Mouse (Mus musculus): Measurements from ENCODE around the gene 1700067K01Rik. TPM values are rescaled to one million over a fixed set of nuclear protein-coding genes. Genes with fewer than 3 reads are reported as not detected.

1700067K01Rik gene
- total and polyA plus RNA-seq, 3 experiments, result 0.53 to 0.69 TPM; not detected in 1

GRCm38 (mm10) chr8:84032777-84033176 lies 31.5 kb downstream of the 1700067K01Rik start:
- TF ChIP-seq JUND (IDR thresholded peaks at IDR 0.05; ENCODE audit: low read depth, low read length) (no peak), CHD1 (IDR thresholded peaks at IDR 0.05; ENCODE audit: low read depth, low read length) (no peak), HCFC1 (IDR thresholded peaks at IDR 0.05; ENCODE audit: low read depth, low read length) (no peak), ZMIZ1 (IDR thresholded peaks at IDR 0.05; ENCODE audit: low read depth, low read length) (no peak), POLR2A (IDR thresholded peaks at IDR 0.05; ENCODE audit: control insufficient read depth in 1 of 2, insufficient read depth in 1 of 2, low read depth in 1 of 2, low read length in 2 of 2, poor library complexity in 1 of 2) (no peak), ZKSCAN1 (IDR thresholded peaks at IDR 0.05; ENCODE audit: low read depth, low read length) (no peak), MYC (IDR thresholded peaks at IDR 0.05; ENCODE audit: low read depth, low read length) (no peak)
- H3K27ac ChIP-seq (ENCODE audit: control insufficient read depth, low read depth, low read length), result no peak overlapping the region
- no peaks in the 10 kb centered on the region for H3K27me3 ChIP-seq (ENCODE audit: control insufficient read depth in 1 of 2, insufficient read depth in 2 of 2, low read length in 2 of 2)
- no peak overlapping the region for H3K4me3 ChIP-seq (ENCODE audit: control insufficient read depth in 1 of 2, insufficient read depth in 1 of 2, low read depth in 2 of 2, low read length in 2 of 2)
- no peaks in the 10 kb centered on the region for H3K9me3 ChIP-seq (replicated peaks; ENCODE audit: insufficient read depth, low read length)
- DNase-seq (ENCODE audit: low read depth, low spot score), result no peak
- no peaks in the 10 kb centered on the region for H3K4me1 ChIP-seq (ENCODE audit: control insufficient read depth in 1 of 2, insufficient read depth in 2 of 2, low read length in 2 of 2)
- H3K9ac ChIP-seq (ENCODE audit: control insufficient read depth, low read depth, low read length, poor library complexity, severe bottlenecking), result no peak overlapping the region
- no peaks in the 10 kb centered on the region for H3K79me2 ChIP-seq (ENCODE audit: control insufficient read depth, insufficient read depth, low read length, poor library complexity)
- H3K36me3 ChIP-seq (ENCODE audit: control insufficient read depth in 1 of 2, insufficient read depth in 2 of 2, low read length in 2 of 2), result peaks cover 0 to 6% of the 10 kb centered on the region in 2 experiments; a peak in 2 of 4 replicates

DNA sequence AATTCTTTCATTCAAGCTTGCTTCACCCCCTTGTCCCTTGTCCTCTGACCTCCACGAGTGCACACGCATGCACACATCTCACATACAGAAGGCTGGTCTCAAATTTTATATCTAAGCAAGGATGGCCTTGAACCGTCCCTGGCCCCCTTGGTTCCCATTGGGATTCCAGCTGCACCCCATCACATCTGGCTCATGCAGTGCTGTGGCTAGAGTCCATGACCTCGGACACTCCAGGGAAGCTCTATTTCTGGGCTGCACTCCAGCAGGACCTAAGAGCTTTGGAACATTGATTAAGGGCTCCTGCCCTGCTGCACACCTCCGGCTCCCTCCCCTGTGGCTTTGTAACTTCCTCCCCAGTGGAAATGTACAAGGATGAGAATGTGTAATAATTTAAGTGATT lies 36.7 kb downstream of the 1700067K01Rik start:
- H3K4me1 ChIP-seq (ENCODE audit: control insufficient read depth in 1 of 2, insufficient read depth in 2 of 2, low read length in 2 of 2), result peaks cover 0 to 12% of the 10 kb centered on the region in 2 experiments; a peak in 2 of 4 replicates
- no peak overlapping the region for H3K4me3 ChIP-seq (ENCODE audit: control insufficient read depth in 1 of 2, insufficient read depth in 1 of 2, low read depth in 2 of 2, low read length in 2 of 2)
- TF ChIP-seq BHLHE40 (IDR thresholded peaks at IDR 0.05; ENCODE audit: borderline replicate concordance, low read depth, low read length) (no peak), RAD21 (IDR thresholded peaks at IDR 0.05; ENCODE audit: low read depth, low read length) (no peak), MYB (IDR thresholded peaks at IDR 0.05; ENCODE audit: low read depth, low read length) (no peak), SMC3 (IDR thresholded peaks at IDR 0.05; ENCODE audit: low read depth, low read length) (no peak), POLR2A (IDR thresholded peaks at IDR 0.05; ENCODE audit: control insufficient read depth in 1 of 2, insufficient read depth in 1 of 2, low read depth in 1 of 2, low read length in 2 of 2, poor library complexity in 1 of 2) (no peak), MAZ (IDR thresholded peaks at IDR 0.05; ENCODE audit: low read depth, low read length) (no peak), TCF12 (IDR thresholded peaks at IDR 0.05; ENCODE audit: low read depth, low read length) (no peak), HCFC1 (IDR thresholded peaks at IDR 0.05; ENCODE audit: low read depth, low read length) (no peak), UBTF (IDR thresholded peaks at IDR 0.05; ENCODE audit: borderline replicate concordance, insufficient read depth, low read depth, low read length) (no peak), ZKSCAN1 (IDR thresholded peaks at IDR 0.05; ENCODE audit: low read depth, low read length) (no peak)
- H3K9me3 ChIP-seq (replicated peaks; ENCODE audit: insufficient read depth, low read length), result no peaks in the 10 kb centered on the region
- no peak overlapping the region for H3K27ac ChIP-seq (ENCODE audit: control insufficient read depth, low read depth, low read length)
- peaks cover 4 to 10% of the 10 kb centered on the region in 2 experiments; a peak in 3 of 4 replicates for H3K36me3 ChIP-seq (ENCODE audit: control insufficient read depth in 1 of 2, insufficient read depth in 2 of 2, low read length in 2 of 2)
- peaks cover 16% of the 10 kb centered on the region for H3K79me2 ChIP-seq (ENCODE audit: control insufficient read depth, insufficient read depth, low read length, poor library complexity)
- DNase-seq (ENCODE audit: low read depth, low spot score), result no peak
- no peaks in the 10 kb centered on the region for H3K27me3 ChIP-seq (ENCODE audit: control insufficient read depth in 1 of 2, insufficient read depth in 2 of 2, low read length in 2 of 2)
- no peak overlapping the region for H3K9ac ChIP-seq (ENCODE audit: control insufficient read depth, low read depth, low read length, poor library complexity, severe bottlenecking)

- peak; percentile 81 for DNase-seq (ENCODE audit: low read depth, low spot score)
- H3K4me1 ChIP-seq (ENCODE audit: control insufficient read depth in 1 of 2, insufficient read depth in 2 of 2, low read length in 2 of 2), result peaks cover 0 to 19% of the 10 kb centered on the region in 2 experiments; a peak in 3 of 4 replicates
- no peak overlapping the region for H3K27ac ChIP-seq (ENCODE audit: control insufficient read depth, low read depth, low read length)
- H3K27me3 ChIP-seq (ENCODE audit: control insufficient read depth in 1 of 2, insufficient read depth in 2 of 2, low read length in 2 of 2), result no peaks in the 10 kb centered on the region
- H3K9ac ChIP-seq (ENCODE audit: control insufficient read depth, low read depth, low read length, poor library complexity, severe bottlenecking), result no peak overlapping the region
- H3K9me3 ChIP-seq (replicated peaks; ENCODE audit: insufficient read depth, low read length), result no peaks in the 10 kb centered on the region
- H3K4me3 ChIP-seq (ENCODE audit: control insufficient read depth in 1 of 2, insufficient read depth in 1 of 2, low read depth in 2 of 2, low read length in 2 of 2), result no peak overlapping the region
- H3K79me2 ChIP-seq (ENCODE audit: control insufficient read depth, insufficient read depth, low read length, poor library complexity), result peaks cover 16% of the 10 kb centered on the region
- peaks cover 4 to 7% of the 10 kb centered on the region in 2 experiments; a peak in 3 of 4 replicates for H3K36me3 ChIP-seq (ENCODE audit: control insufficient read depth in 1 of 2, insufficient read depth in 2 of 2, low read length in 2 of 2)
- TF ChIP-seq UBTF (IDR thresholded peaks at IDR 0.05; ENCODE audit: borderline replicate concordance, insufficient read depth, low read depth, low read length), result no peak
- TF ChIP-seq SMC3 (IDR thresholded peaks at IDR 0.05; ENCODE audit: low read depth, low read length), result peak; percentile 77
- TF ChIP-seq MEF2A (IDR thresholded peaks at IDR 0.05; ENCODE audit: extremely low read depth, insufficient replicate concordance, low read depth, low read length, poor library complexity, severe bottlenecking), result no peak
- TF ChIP-seq ZC3H11A (IDR thresholded peaks at IDR 0.05; ENCODE audit: low read depth, low read length), result peak; percentile 45
- TF ChIP-seq ZKSCAN1 (IDR thresholded peaks at IDR 0.05; ENCODE audit: low read depth, low read length), result no peak
- no peak for TF ChIP-seq RCOR1 (IDR thresholded peaks at IDR 0.05; ENCODE audit: low read depth, low read length)
- TF ChIP-seq JUND (IDR thresholded peaks at IDR 0.05; ENCODE audit: low read depth, low read length), result no peak
- TF ChIP-seq MXI1 (IDR thresholded peaks at IDR 0.05; ENCODE audit: low read depth, low read length), result 0 out of 2 replicates have a peak, but pooled peaks have one; percentile 22
- TF ChIP-seq RAD21 (IDR thresholded peaks at IDR 0.05; ENCODE audit: low read depth, low read length), result peak; percentile 75
- TF ChIP-seq SIN3A (IDR thresholded peaks at IDR 0.05; ENCODE audit: low read length), result peak; percentile 47; the same call in 1 of the 2 replicates
- no peak for TF ChIP-seq MYC (IDR thresholded peaks at IDR 0.05; ENCODE audit: low read depth, low read length)
- peak; percentile 72 to 79 (median 75) for TF ChIP-seq CTCF (IDR thresholded peaks at IDR 0.05 in 2 of 3, conservative IDR thresholded peaks at IDR 0.05 in 1 of 3; ENCODE audit: control insufficient read depth in 1 of 3, insufficient read depth in 1 of 3, low read depth in 2 of 3, low read length in 3 of 3, poor library complexity in 1 of 3, severe bottlenecking in 1 of 3)
- no peak for TF ChIP-seq POLR2A (IDR thresholded peaks at IDR 0.05; ENCODE audit: control insufficient read depth in 1 of 2, insufficient read depth in 1 of 2, low read depth in 1 of 2, low read length in 2 of 2, poor library complexity in 1 of 2)
- no peak for TF ChIP-seq ELF1 (IDR thresholded peaks at IDR 0.05; ENCODE audit: low read depth, low read length)
- peak; percentile 54; the same call in 1 of the 2 replicates for TF ChIP-seq GATA1 (IDR thresholded peaks at IDR 0.05; ENCODE audit: low read depth, low read length)
- no peak for TF ChIP-seq MYB (IDR thresholded peaks at IDR 0.05; ENCODE audit: low read depth, low read length)
Measured at GRCm38 (mm10) chr8:84039050-84039449, 37.7 kb downstream of the 1700067K01Rik start.
